In genomic region chr3:87172351-87173102, GRCm38 (mm10) we compare ENCODE assay signal across 7 mouse cellular contexts. TPM values are rescaled to one million over a fixed set of nuclear protein-coding genes. Genes with fewer than 3 reads are reported as not detected.
DNase-seq lines count a peak whose midpoint lies in the region; ATAC-seq and TF ChIP-seq lines count a peak whose summit lies in the region.

No protein-coding gene starts in this region.

- no peak for DNase-seq in spleen, adult 2 months (ENCODE audit: low read depth in 1 of 2, low spot score in 2 of 2)
- no peak for DNase-seq in spleen, postnatal 36 days (ENCODE audit: low spot score in 2 of 2)
- DNase-seq in kidney, postnatal 4 days: peak; percentile 59 to 73
- peak; percentile 73 for DNase-seq in midbrain, embryonic 14.5 days
- no peak for DNase-seq in T-cell, adult 2 months (ENCODE audit: low spot score)
- DNase-seq in ovary, adult 18-20 months (ENCODE audit: low spot score): no peak

- H3K9me3 ChIP-seq in embryonic facial prominence, embryonic 15.5 days (replicated peaks): no peaks in the 10 kb centered on the region
- H3K9me3 ChIP-seq in midbrain, embryonic 14.5 days (ENCODE audit: control insufficient read depth, low read length): no peaks in the 10 kb centered on the region

- 33% methylated on average over 15 of the region's 15 CpGs for WGBS in spleen, adult 2 months
- 2% methylated on average over 15 of the region's 15 CpGs for WGBS in embryonic facial prominence, embryonic 15.5 days
- WGBS in midbrain, embryonic 14.5 days: under 1% methylated on average over 15 of the region's 15 CpGs

- H3K9ac ChIP-seq in embryonic facial prominence, embryonic 15.5 days: peak overlapping the region; percentile 78; the same call in 1 of the 2 replicates
- peak overlapping the region; percentile 55 for H3K9ac ChIP-seq in midbrain, embryonic 14.5 days (replicated peaks; ENCODE audit: low read length)

- H3K4me3 ChIP-seq in spleen, adult 2 months (ENCODE audit: extremely low read depth, insufficient read depth, insufficient read length): peak overlapping the region; percentile 26; the same call in 1 of the 2 replicates
- H3K4me3 ChIP-seq in embryonic facial prominence, embryonic 15.5 days (replicated peaks): peak overlapping the region; percentile 70
- H3K4me3 ChIP-seq in midbrain, embryonic 14.5 days (replicated peaks; ENCODE audit: low read depth, low read length): peak overlapping the region; percentile 60

- TF ChIP-seq POLR2A in spleen, adult 2 months (IDR thresholded peaks at IDR 0.05; ENCODE audit: low read depth, low read length): no peak

- H3K4me2 ChIP-seq in embryonic facial prominence, embryonic 15.5 days (replicated peaks): peak overlapping the region; percentile 70
- H3K4me2 ChIP-seq in midbrain, embryonic 14.5 days (ENCODE audit: low read length): peak overlapping the region; percentile 70

- ATAC-seq in embryonic facial prominence, embryonic 15.5 days (ENCODE audit: insufficient number of reproducible peaks, low FRiP score, low TSS enrichment, low read depth): no peak; the same call in 1 of the 2 replicates
- ATAC-seq in midbrain, embryonic 14.5 days (ENCODE audit: low FRiP score, low TSS enrichment): peak; percentile 18; the same call in 1 of the 2 replicates

- TF ChIP-seq CTCF in spleen, adult 2 months (IDR thresholded peaks at IDR 0.05; ENCODE audit: extremely low read depth, insufficient read depth, insufficient read length, insufficient replicate concordance): no peak

- H3K36me3 ChIP-seq in spleen, adult 2 months (ENCODE audit: control insufficient read depth, insufficient read depth, low read length): no peaks in the 10 kb centered on the region
- H3K36me3 ChIP-seq in embryonic facial prominence, embryonic 15.5 days: no peaks in the 10 kb centered on the region
- no peaks in the 10 kb centered on the region for H3K36me3 ChIP-seq in midbrain, embryonic 14.5 days (ENCODE audit: control insufficient read depth, insufficient read depth, low read length)

- H3K27me3 ChIP-seq in spleen, adult 2 months (ENCODE audit: control insufficient read depth, insufficient read depth, low read length): peaks cover 17% of the 10 kb centered on the region
- no peaks in the 10 kb centered on the region for H3K27me3 ChIP-seq in embryonic facial prominence, embryonic 15.5 days
- H3K27me3 ChIP-seq in midbrain, embryonic 14.5 days (ENCODE audit: control insufficient read depth, insufficient read depth, low read length): no peaks in the 10 kb centered on the region

- no peaks in the 10 kb centered on the region for H3K4me1 ChIP-seq in spleen, adult 2 months (ENCODE audit: control insufficient read depth, insufficient read depth, insufficient read length)
- H3K4me1 ChIP-seq in embryonic facial prominence, embryonic 15.5 days: peaks cover 58% of the 10 kb centered on the region
- peaks cover 45% of the 10 kb centered on the region for H3K4me1 ChIP-seq in midbrain, embryonic 14.5 days (ENCODE audit: control insufficient read depth, insufficient read depth, low read length)

- H3K27ac ChIP-seq in spleen, adult 2 months (ENCODE audit: insufficient read depth, low read length): peak overlapping the region; percentile 25
- H3K27ac ChIP-seq in embryonic facial prominence, embryonic 15.5 days (replicated peaks): peak overlapping the region; percentile 96
- H3K27ac ChIP-seq in midbrain, embryonic 14.5 days (replicated peaks; ENCODE audit: low read depth, low read length): peak overlapping the region; percentile 83

RNA-seq across cellular contexts. Expression of gene Kirrel, which starts 2.0 kb away (rescaled TPM):
- polyA plus RNA-seq in spleen, adult 2 months (2012; rRNA removed): 6.0 and 6.5 TPM in 2 replicates
- polyA plus RNA-seq in embryonic facial prominence, embryonic 15.5 days (2015; fragmentation: Nextera tagmentation; extraction: Ambion mirVana): 19.6 and 20.1 TPM in 2 replicates
- 5.4 and 5.8 TPM in 2 replicates for polyA plus RNA-seq in midbrain, embryonic 14.5 days (2014; fragmentation: Nextera tagmentation; extraction: Ambion mirVana)

Comparison
In these comparisons a context has a peak if more than half of its experiments do, and no peak if none do; other contexts are left out.
1. DNase-seq: peak in kidney, postnatal 4 days (2 of 2) and midbrain, embryonic 14.5 days (single experiment); none in spleen, adult 2 months (0 of 2), spleen, postnatal 36 days (0 of 2), T-cell, adult 2 months (single experiment) and ovary, adult 18-20 months (single experiment).
2. H3K27ac ChIP-seq: peak in every context shown above with its lines; median percentile 96 in embryonic facial prominence, embryonic 15.5 days; 83 in midbrain, embryonic 14.5 days; 25 in spleen, adult 2 months.
3. Peak in every context shown above with its lines, with median percentiles within 50 percentile points of each other: H3K4me3 ChIP-seq.